Mouse (Mus musculus) adrenal gland, postnatal 10 days (tissue): ENCODE data around the gene Gal3st1. TPM values are rescaled to one million over a fixed set of nuclear protein-coding genes. Genes with fewer than 3 reads are reported as not detected.
A peak's percentile ranks its signal among the peaks of the same experiment; 100 is the strongest.
"Not testable (repeated sequence)": the region's sequence is repeated elsewhere in the genome, so short reads cannot be mapped to it uniquely, and the experiment has no call there.

Experiments
- DNase-seq: peaks from one replicate; pipeline ENCODE4 v3.0.0; 2021; ENCODE audit warnings: mixed read lengths
- long read RNA-seq, 2 experiments: library from polyadenylated mRNA; stranded (forward); transcript quantifications; one replicate each; pipeline ENCODE4 v2.0.0; 2021
- total RNA-seq, 2 experiments: library from RNA; stranded (reverse); gene quantifications; 2 replicates each; pipeline ENCODE4 v1.2.3; 2021

Gene Gal3st1
- total RNA-seq = 1 to 10 TPM in 1 of 2 experiments, under 1 TPM in 1; 1.00 to 1.9 TPM
- long read RNA-seq, experiment 1, partial matches to known transcripts = 2 of 9 reads
- long read RNA-seq, experiment 1, other reads (novel, unspliced or antisense) = 1 of 9 reads
- long read RNA-seq, experiment 2, transcript Gal3st1-202 (3 exons, 1,749 nt) = major isoform, 6 of 11 reads
- long read RNA-seq, experiment 2, partial matches to known transcripts = 2 of 11 reads
- long read RNA-seq, experiment 2, other reads (novel, unspliced or antisense) = 1 of 11 reads

GRCm38 (mm10) chr11:3983291-3983862 lies at the start of gene Gal3st1:
Gene Gal3st1, plus strand, starts transcription at chr11:3983636.
- DNase-seq = no peak

GRCm38 (mm10) chr11:3933756-3934285 lies 49.6 kb upstream of the Gal3st1 start:
- no peak for DNase-seq

GRCm38 (mm10) chr11:3935135-3935534 lies 48.3 kb upstream of the Gal3st1 start:
- DNase-seq = no peak

- no peak for DNase-seq
Observed at GRCm38 (mm10) chr11:3936318-3936717, 47.1 kb upstream of the Gal3st1 start.

GRCm38 (mm10) chr11:3937321-3937874 lies 46.0 kb upstream of the Gal3st1 start:
- DNase-seq = no peak

- DNase-seq = no peak
Observed at GRCm38 (mm10) chr11:3941371-3941770, 42.1 kb upstream of the Gal3st1 start.

GRCm38 (mm10) chr11:3946386-3946785 lies 37.0 kb upstream of the Gal3st1 start:
- DNase-seq = no peak

GRCm38 (mm10) chr11:3954876-3955275 lies 28.6 kb upstream of the Gal3st1 start:
- DNase-seq = not testable (repeated sequence)

- not testable (repeated sequence) for DNase-seq
Observed at GRCm38 (mm10) chr11:3955371-3955770, 28.1 kb upstream of the Gal3st1 start.

GRCm38 (mm10) chr11:3960901-3961300 lies 22.5 kb upstream of the Gal3st1 start:
- DNase-seq = no peak

- DNase-seq = no peak
Observed at GRCm38 (mm10) chr11:3961761-3962160, 21.7 kb upstream of the Gal3st1 start.

GRCm38 (mm10) chr11:3963155-3963554 lies 20.3 kb upstream of the Gal3st1 start:
- DNase-seq = no peak

GRCm38 (mm10) chr11:3963610-3964415 lies 19.6 kb upstream of the Gal3st1 start, which contains the start of gene Pes1:
Gene Pes1, plus strand, starts transcription at chr11:3963975.
- DNase-seq = peak; percentile 84

- DNase-seq = no peak
Observed at GRCm38 (mm10) chr11:3964416-3965172, 18.8 kb upstream of the Gal3st1 start.

GRCm38 (mm10) chr11:3969837-3970236 lies 13.6 kb upstream of the Gal3st1 start:
- DNase-seq = no peak

GRCm38 (mm10) chr11:3970361-3970760 lies 13.1 kb upstream of the Gal3st1 start:
- DNase-seq = no peak

- DNase-seq = no peak
Observed at GRCm38 (mm10) chr11:3973081-3973480, 10.4 kb upstream of the Gal3st1 start.

GRCm38 (mm10) chr11:3974311-3974710 lies 9.1 kb upstream of the Gal3st1 start:
- DNase-seq = no peak

- no peak for DNase-seq
Observed at GRCm38 (mm10) chr11:3976678-3977077, 6.8 kb upstream of the Gal3st1 start, which contains the start of gene 4930556J24Rik. Gene 4930556J24Rik, minus strand, starts transcription at chr11:3976778.

GRCm38 (mm10) chr11:3978421-3978820 lies 5.0 kb upstream of the Gal3st1 start:
- DNase-seq = no peak

- no peak for DNase-seq
Observed at GRCm38 (mm10) chr11:3981536-3981935, 1.9 kb upstream of the Gal3st1 start.
